Mouse (Mus musculus) splenic B cell, adult 2 months (primary cell): ENCODE results near the gene Spaca6.

Source experiments
- DNase-seq: peaks from one replicate; pipeline ENCODE4 v3.0.0-alpha.2; 2011; ENCODE audit warnings: low read depth, low spot score
- H3K27me3 ChIP-seq: 2 replicates; pipeline ENCODE4 v1.6.1; 2012; ENCODE audit warnings: mild to moderate bottlenecking, low read length, moderate library complexity, mixed read lengths; ENCODE audit not compliant: control insufficient read depth, poor library complexity, insufficient read depth, severe bottlenecking
- H3K36me3 ChIP-seq: 2 replicates; pipeline ENCODE4 v1.6.1; 2012; ENCODE audit warnings: mild to moderate bottlenecking, low read length, moderate library complexity, mixed read lengths; ENCODE audit not compliant: control insufficient read depth, poor library complexity, insufficient read depth, severe bottlenecking

Spaca6 gene

DNA sequence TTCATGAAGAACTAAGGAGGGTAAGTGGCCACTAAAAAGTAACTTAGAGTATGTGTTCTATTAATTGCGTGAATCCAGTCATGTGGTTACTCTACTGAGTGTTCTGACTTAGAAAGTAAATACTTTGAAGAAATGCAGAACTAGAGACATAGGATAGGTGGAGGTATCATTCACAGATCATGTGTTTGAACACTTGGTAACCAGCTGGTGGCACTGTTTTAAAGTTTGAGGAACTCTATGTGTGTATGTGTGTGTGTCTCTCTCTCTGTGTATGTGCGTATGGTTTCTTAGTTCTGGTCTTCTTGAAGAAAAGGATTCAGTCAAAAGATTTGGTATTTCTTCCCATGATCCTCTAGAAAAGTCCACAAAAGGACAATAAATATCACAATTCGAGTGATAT, 33.2 kb downstream of the Spaca6 start:
- no peaks in the 10 kb centered on the region for H3K36me3 ChIP-seq
- peak; percentile 11 for DNase-seq
- H3K27me3 ChIP-seq, result no peaks in the 10 kb centered on the region

DNA sequence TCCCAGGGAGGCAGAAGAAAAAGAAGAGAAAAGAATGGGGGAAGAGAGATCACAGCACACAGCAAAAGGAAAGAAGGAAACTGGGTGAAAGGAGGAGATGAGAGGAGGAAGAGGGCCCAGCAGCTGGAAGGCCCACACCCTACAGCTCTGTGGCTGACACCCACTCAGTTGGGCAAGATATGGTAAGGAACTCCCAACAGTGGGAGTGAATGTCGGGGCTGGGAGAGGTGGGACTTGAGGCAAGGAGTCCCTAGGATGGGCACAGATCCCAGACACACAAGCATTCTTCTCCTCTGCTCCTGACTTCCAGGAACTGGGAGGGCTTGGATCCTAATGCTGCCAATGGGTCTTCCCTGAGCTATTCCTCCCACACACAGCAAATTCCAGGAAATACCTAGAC, 35.4 kb downstream of the Spaca6 start:
- DNase-seq, result no peak
- Histone ChIP-seq H3K27me3 (no peaks in the 10 kb centered on the region), H3K36me3 (no peaks in the 10 kb centered on the region)

DNA sequence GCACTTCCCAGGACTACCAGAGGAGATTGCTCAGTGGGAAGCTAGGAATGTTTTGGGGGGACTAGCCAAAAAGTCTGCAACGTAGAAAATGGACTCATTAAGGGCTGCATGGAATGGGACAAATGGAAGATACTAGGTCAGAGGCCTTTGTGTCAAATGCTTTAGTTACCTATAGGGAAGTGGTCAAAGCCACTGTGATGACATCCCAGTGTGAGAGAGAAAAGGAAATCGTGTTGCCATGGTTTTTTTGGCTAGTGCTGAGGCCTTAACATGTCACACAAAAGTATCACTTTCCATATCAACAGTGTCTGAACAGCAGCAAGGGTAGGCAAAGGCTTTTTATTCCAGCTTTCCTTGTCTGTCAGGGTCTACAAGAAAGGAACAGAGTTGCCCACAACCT, 38.2 kb downstream of the Spaca6 start:
- H3K27me3 ChIP-seq, result no peaks in the 10 kb centered on the region
- no peak for DNase-seq

DNA sequence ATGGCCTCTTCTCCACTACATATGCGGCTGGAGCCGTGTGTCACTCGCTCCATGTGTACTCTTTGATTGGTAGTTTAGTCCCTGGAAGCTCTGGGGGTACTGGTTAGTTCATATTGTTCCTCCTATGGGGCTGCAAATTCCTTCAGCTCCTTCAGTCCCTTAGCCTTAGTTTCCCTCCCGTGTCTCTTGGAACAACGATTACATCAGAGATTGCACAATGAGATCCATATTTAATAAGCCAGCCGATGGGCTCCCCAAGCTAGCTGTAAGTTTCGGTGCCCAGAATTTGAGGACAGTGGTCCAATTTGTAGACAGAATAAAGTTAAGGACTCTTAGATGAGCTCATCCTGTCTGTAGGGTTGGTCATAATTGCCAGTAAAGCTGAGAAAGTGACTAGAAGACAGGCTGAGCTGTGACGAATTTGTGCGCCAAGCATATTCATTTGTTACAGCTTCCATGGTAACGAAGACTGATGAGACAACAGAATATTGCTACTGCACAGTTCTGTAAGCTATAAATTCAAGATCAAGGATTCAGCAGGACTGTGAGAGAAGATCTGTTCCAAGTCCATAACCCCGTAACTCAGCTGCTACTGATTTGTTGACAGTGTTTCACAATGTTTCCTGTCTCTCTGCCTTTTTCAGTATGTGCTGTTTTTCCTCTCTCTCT, 40.0 kb downstream of the Spaca6 start:
- no peak for DNase-seq
- H3K36me3 ChIP-seq, result no peaks in the 10 kb centered on the region
- H3K27me3 ChIP-seq, result no peaks in the 10 kb centered on the region

More for the DNA sequence above, 38.2 kb downstream of the Spaca6 start:
- no peaks in the 10 kb centered on the region for H3K36me3 ChIP-seq

DNA sequence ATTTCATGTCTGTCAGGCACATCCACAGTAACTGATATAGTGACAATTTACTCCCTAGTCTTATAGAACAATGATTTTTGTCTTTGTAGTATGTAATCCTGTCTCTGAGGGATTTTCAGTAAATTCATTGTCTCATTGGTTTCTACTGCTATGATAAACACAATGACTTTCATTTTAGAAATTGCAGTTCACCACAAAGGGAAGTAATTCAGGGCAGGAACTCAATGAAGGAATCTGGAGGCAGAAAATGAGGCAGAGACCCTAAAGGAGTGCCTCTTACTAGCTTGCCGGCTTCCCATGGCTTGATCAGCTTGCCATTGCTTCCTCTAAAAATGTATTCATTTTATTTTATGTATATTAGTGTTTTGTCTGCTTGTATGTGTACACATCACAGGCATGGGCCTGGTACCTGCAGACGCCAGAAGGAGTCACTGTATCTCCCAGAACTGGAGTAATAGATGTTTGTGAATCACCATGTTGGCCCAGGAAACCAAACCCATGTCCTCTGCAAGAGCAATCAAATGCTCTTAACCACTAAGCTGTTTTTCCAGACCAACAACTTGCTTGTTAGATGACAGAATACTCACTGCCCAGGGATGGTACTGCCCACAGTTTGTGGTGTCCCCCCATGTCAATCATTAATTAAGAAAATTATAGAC, 44.1 kb downstream of the Spaca6 start:
- Histone ChIP-seq H3K27me3 (no peaks in the 10 kb centered on the region), H3K36me3 (no peaks in the 10 kb centered on the region)
- no peak for DNase-seq

DNA sequence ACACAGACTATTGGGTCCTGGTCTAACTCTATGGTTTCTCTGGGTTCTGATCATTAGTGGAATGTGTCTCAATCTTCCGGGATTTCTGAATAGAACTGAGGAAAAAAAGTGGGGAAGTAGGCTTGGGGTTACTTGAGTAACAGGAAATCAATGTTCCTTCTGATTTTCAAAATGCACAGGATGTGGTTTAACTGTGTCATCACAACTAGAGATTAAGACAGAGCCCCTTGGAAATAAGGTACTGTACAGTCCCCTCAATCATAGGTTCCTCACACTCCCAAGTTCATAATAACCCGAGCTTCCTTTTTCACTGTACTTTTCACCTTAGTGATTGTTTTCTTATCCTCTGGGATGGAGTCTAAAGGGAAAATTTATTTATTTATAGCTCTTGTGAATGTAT, 44.7 kb downstream of the Spaca6 start:
- no peak for DNase-seq
- no peaks in the 10 kb centered on the region for H3K36me3 ChIP-seq
- H3K27me3 ChIP-seq, result no peaks in the 10 kb centered on the region

DNA sequence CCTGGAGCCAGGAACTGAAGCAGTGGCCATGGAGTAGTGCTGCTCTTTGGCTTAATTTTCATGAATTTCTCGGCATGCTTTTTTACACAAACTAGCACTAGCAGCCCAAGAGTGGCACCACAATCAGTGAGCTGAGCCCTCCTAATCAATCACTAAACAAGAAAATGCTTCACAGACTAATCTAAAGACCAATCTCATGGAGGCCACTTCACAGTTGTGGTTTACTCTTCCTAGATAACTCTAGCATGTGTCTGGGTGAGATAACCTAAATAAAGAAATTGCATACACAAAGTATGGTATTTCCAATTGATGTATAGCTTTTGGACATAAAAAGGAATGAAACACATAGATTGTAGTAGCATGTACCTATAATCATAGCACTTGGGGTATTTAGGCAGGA, 52.4 kb downstream of the Spaca6 start:
- no peaks in the 10 kb centered on the region for H3K36me3 ChIP-seq
- no peaks in the 10 kb centered on the region for H3K27me3 ChIP-seq
- no peak for DNase-seq

DNA sequence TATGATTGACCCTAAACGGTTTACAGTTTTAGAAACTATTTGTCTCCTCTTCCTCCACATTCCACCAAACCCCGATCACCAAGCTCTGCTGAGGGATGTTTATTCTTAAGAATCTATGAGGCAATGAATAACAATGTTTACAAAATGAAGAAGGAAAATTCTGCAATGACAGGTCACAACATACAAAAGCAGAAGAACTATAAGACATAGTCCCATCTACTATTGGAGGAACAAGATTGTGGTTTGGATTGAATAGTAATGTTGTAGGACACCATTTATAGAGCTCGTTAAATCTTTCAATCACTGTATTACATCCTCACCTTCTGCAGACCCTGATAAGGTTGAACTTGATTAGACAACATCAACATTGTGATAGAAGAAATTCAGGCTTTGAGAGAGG, 55.7 kb downstream of the Spaca6 start:
- no peaks in the 10 kb centered on the region for H3K27me3 ChIP-seq
- no peaks in the 10 kb centered on the region for H3K36me3 ChIP-seq
- no peak for DNase-seq

DNA sequence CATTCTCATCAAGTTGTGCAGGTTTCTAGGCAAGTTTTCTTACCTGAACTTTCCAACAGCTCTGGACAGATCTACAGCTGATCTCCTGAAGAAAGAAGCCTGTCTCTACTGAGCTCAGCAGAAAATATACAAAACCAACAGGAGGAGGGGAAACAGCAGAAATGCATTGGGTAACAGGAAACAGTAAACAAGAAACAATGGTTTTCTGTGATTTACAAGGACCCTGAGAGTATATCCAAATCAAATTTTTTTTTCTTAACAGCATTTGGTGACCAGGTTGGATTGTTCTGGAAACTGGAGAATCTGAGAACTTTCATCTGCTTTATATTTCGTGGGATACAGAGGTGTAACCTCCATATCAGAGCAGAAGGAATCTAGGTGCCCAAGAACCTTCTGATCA, 56.9 kb downstream of the Spaca6 start, which contains the start of gene Fpr1:
Gene Fpr1 (minus strand): TSS at position 101 of the 400 bp plus-strand sequence.
- H3K27me3 ChIP-seq, result no peaks in the 10 kb centered on the region

DNA sequence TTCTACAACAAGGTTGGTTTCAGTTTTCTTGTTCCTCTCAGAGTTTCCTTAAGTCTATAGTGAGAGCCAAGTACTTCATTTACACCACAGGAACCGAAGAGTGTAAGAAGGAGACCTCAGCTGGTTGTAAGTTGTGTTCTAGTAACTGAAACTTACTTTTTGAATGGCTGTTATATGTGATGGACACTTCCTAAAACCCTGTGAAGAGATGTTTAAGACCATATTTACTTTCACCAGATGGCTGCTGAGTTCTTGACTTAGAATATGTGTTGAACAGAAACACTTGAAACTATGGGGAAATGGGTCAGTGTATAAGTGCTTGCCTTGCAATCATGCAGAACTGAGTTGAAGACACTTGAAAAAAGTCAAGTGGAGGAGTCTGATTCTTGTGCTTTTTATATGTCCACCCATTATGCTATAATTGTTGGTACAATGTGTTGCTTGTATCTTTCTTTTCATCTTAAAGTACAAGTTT, 60.9 kb downstream of the Spaca6 start, which contains the start of the genes Fpr2 and Fpr3:
Gene Fpr2 (plus strand): TSS at position 51 of the 475 bp plus-strand sequence.
Gene Fpr3 (plus strand): TSS at position 79 of the 475 bp plus-strand sequence.
- Histone ChIP-seq H3K36me3 (no peaks in the 10 kb centered on the region), H3K27me3 (no peaks in the 10 kb centered on the region)
- DNase-seq, result no peak

More for the DNA sequence above, 56.9 kb downstream of the Spaca6 start, which contains the start of gene Fpr1:
- DNase-seq, result no peak
- no peaks in the 10 kb centered on the region for H3K36me3 ChIP-seq

DNA sequence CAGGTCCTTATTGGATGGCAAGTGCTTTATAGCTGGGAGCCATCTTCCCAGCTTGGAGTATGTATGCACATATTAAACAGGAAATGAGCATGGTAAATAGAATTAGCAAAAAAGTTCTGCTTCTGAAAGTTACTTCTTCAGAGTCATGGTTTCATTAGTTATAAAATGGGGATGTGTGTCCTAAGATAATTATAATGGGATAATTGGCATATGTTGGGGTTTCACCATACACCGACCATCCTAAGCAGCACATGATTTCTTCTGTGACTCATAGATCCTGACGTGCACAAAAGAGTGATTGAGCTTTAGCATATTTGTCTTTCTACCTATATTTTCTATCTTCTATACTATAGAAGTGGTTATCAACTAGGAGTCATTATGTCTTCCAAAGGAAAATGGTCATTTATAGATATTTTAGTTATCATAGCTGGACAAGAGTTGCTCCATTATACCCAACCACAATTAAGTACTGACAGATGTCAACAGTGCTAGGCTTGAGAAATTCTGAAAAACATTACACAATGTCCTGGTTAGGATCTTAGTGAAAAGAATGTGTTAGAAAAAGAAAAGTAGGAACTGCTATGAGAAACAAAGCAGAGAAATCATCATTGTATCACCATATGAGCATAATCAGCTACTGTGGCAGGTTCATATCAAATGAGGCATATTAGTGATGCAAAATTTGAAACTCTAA, 62.9 kb downstream of the Spaca6 start:
- H3K27me3 ChIP-seq, result no peaks in the 10 kb centered on the region
- DNase-seq, result no peak

More for the DNA sequence above, 62.9 kb downstream of the Spaca6 start:
- no peaks in the 10 kb centered on the region for H3K36me3 ChIP-seq
